Mouse (Mus musculus): ENCODE measurements around the gene Cpb2.

Gene Cpb2

GRCm38 (mm10) chr14:75235955-75236635, 6.0 kb upstream of the Cpb2 start:
- ChIA-PET CTCF (interaction anchor here in 2 of 4 experiments (0.6 to 1.1 kb wide), 2 partner anchors 46 to 304 kb away, joined by 3 to 4 read pairs; no protein-coding TSS in a partner anchor), POLR2A (interaction anchor here in 3 of 4 experiments (0.6 to 1.6 kb wide), 6 partner anchors 10 to 520 kb away, joined by 3 to 4 read pairs (median 4); partner anchors contain the start of gene Zc3h13 (in 1 of the 3))

GRCm38 (mm10) chr14:75236636-75237003, 5.5 kb upstream of the Cpb2 start:
- POLR2A ChIA-PET, result interaction anchor here in 2 of 4 experiments (0.5 to 1.2 kb wide), 4 partner anchors 9 to 163 kb away, joined by 3 to 4 read pairs (median 3); no protein-coding TSS in a partner anchor
- CTCF ChIA-PET, result interaction anchor here in 1 of 4 experiments (0.6 kb wide), 1 partner anchor 305 kb away, joined by 4 read pairs; no protein-coding TSS in a partner anchor

GRCm38 (mm10) chr14:75237096-75237495, 5.0 kb upstream of the Cpb2 start:
- ChIA-PET POLR2A (interaction anchor here in 1 of 4 experiments (0.5 kb wide), 1 partner anchor 162 kb away, joined by 3 read pairs; no protein-coding TSS in a partner anchor), CTCF (no interaction called here)

- POLR2A ChIA-PET, result interaction anchor here in 1 of 4 experiments (0.7 kb wide), 1 partner anchor 167 kb away, joined by 4 read pairs; no protein-coding TSS in a partner anchor
- CTCF ChIA-PET, result no interaction called here
These were observed 3.9 kb upstream of the Cpb2 start for GRCm38 (mm10) chr14:75238054-75238692.

- POLR2A ChIA-PET, result interaction anchor here in 1 of 4 experiments (0.7 kb wide), 1 partner anchor 10 kb away, joined by 3 read pairs; no protein-coding TSS in a partner anchor
- CTCF ChIA-PET, result interaction anchor here in 1 of 4 experiments (0.7 kb wide), 1 partner anchor 10 kb away, joined by 3 read pairs; no protein-coding TSS in a partner anchor
These were observed 4.2 kb downstream of the Cpb2 start for GRCm38 (mm10) chr14:75246024-75247000.

GRCm38 (mm10) chr14:75250432-75250831, 8.3 kb downstream of the Cpb2 start:
- POLR2A ChIA-PET, result no interaction called here
- CTCF ChIA-PET, result no interaction called here

- POLR2A ChIA-PET, result interaction anchor here in 2 of 4 experiments (0.8 to 1.3 kb wide), 4 partner anchors 8 to 27 kb away, joined by 3 read pairs; partner anchors contain the start of gene Zc3h13 (in 1 of the 2)
- CTCF ChIA-PET, result interaction anchor here in 3 of 4 experiments (0.5 to 1.8 kb wide), 5 partner anchors 9 to 598 kb away, joined by 3 to 6 read pairs (median 4); partner anchors contain the start of gene Zc3h13 (in 1 of the 3)
These were observed 14.4 kb downstream of the Cpb2 start for GRCm38 (mm10) chr14:75256521-75256920.

- ChIA-PET POLR2A (interaction anchor here in 1 of 4 experiments (0.7 to 0.9 kb wide), 3 partner anchors 13 to 1677 kb away, joined by 3 read pairs; partner anchors contain the start of gene Zc3h13), CTCF (no interaction called here)
These were observed 27.4 kb downstream of the Cpb2 start for GRCm38 (mm10) chr14:75269531-75269930.

- POLR2A ChIA-PET, result interaction anchor here in 1 of 4 experiments (0.6 kb wide), 1 partner anchor 189 kb away, joined by 3 read pairs; no protein-coding TSS in a partner anchor
These were observed 37.6 kb downstream of the Cpb2 start for GRCm38 (mm10) chr14:75279716-75280115.

GRCm38 (mm10) chr14:75280406-75280805, 38.3 kb downstream of the Cpb2 start:
- CTCF ChIA-PET, result interaction anchor here in 1 of 4 experiments (0.6 kb wide), 1 partner anchor 1449 kb away, joined by 3 read pairs; no protein-coding TSS in a partner anchor
- POLR2A ChIA-PET, result no interaction called here

More at GRCm38 (mm10) chr14:75279716-75280115, 37.6 kb downstream of the Cpb2 start:
- CTCF ChIA-PET, result interaction anchor here in 1 of 4 experiments (0.6 kb wide), 1 partner anchor 1449 kb away, joined by 3 read pairs; no protein-coding TSS in a partner anchor

- ChIA-PET CTCF (interaction anchor here in 2 of 4 experiments (0.5 to 1.2 kb wide), 2 partner anchors 19 to 446 kb away, joined by 3 to 4 read pairs; no protein-coding TSS in a partner anchor), POLR2A (interaction anchor here (0.5 to 2.4 kb wide), 52 partner anchors 9 to 551 kb away, joined by 3 to 12 read pairs (median 4); partner anchors contain the start of genes Cog3 (in 1 of the 4) and Esd (in 1 of the 4))
These were observed 41.6 kb downstream of the Cpb2 start for GRCm38 (mm10) chr14:75283609-75284192.

GRCm38 (mm10) chr14:75284193-75284915, 42.3 kb downstream of the Cpb2 start, which contains the start of gene Zc3h13:
Gene Zc3h13 (plus strand): TSS chr14:75284373.
- ChIA-PET POLR2A (interaction anchor here (0.7 to 2.4 kb wide), 45 partner anchors 8 to 552 kb away, joined by 3 to 12 read pairs (median 4); partner anchors contain the start of genes Cog3 (in 1 of the 4), Esd (in 1 of the 4) and Lrrc63 (in 1 of the 4)), CTCF (interaction anchor here in 2 of 4 experiments (0.6 to 1.2 kb wide), 3 partner anchors 19 to 46 kb away, joined by 3 to 4 read pairs (median 3); no protein-coding TSS in a partner anchor)

- CTCF ChIA-PET, result interaction anchor here in 1 of 4 experiments (0.5 kb wide), 1 partner anchor 156 kb away, joined by 9 read pairs; no protein-coding TSS in a partner anchor
- POLR2A ChIA-PET, result no interaction called here
These were observed 59.0 kb downstream of the Cpb2 start for GRCm38 (mm10) chr14:75301081-75301480.

- CTCF ChIA-PET, result interaction anchor here in 1 of 4 experiments (0.6 kb wide), 1 partner anchor 457 kb away, joined by 5 read pairs; no protein-coding TSS in a partner anchor
- POLR2A ChIA-PET, result interaction anchor here in 3 of 4 experiments (0.6 to 2.4 kb wide), 3 partner anchors 20 kb away, joined by 3 to 9 read pairs (median 8); partner anchors contain the start of gene Zc3h13 (in 3 of the 3)
These were observed 61.7 kb downstream of the Cpb2 start for GRCm38 (mm10) chr14:75303807-75304206.

- ChIA-PET CTCF (no interaction called here), POLR2A (no interaction called here)
These were observed 65.8 kb downstream of the Cpb2 start for GRCm38 (mm10) chr14:75307855-75308254.

GRCm38 (mm10) chr14:75309336-75309992, 67.4 kb downstream of the Cpb2 start:
- ChIA-PET CTCF (interaction anchor here in 3 of 4 experiments (0.5 to 1.1 kb wide), 4 partner anchors 23 to 140 kb away, joined by 3 to 6 read pairs (median 4); no protein-coding TSS in a partner anchor), POLR2A (interaction anchor here in 2 of 4 experiments (0.5 to 1.4 kb wide), 2 partner anchors 10 to 448 kb away, joined by 3 read pairs; no protein-coding TSS in a partner anchor)
